Mouse (Mus musculus) brain, adult 10 weeks (tissue): Measurements from ENCODE around the gene Marveld3. TPM values are rescaled to one million over a fixed set of nuclear protein-coding genes. Genes with fewer than 3 reads are reported as not detected.

ENCODE experiments used
- polyA plus RNA-seq: library from polyadenylated mRNA; stranded (reverse); fragments of 350-450 nt; fragmentation: Illumina TruSeq; extraction: RNeasy Lipid Tissue Mini Kit (QIAGEN cat#74804); gene quantifications from one replicate; pipeline ENCODE4 v1.2.3, GENCODE M21; 2015; ENCODE audit warnings: low read depth, low replicate concordance

The Marveld3 gene
- polyA plus RNA-seq = 0.55 TPM

DNA sequence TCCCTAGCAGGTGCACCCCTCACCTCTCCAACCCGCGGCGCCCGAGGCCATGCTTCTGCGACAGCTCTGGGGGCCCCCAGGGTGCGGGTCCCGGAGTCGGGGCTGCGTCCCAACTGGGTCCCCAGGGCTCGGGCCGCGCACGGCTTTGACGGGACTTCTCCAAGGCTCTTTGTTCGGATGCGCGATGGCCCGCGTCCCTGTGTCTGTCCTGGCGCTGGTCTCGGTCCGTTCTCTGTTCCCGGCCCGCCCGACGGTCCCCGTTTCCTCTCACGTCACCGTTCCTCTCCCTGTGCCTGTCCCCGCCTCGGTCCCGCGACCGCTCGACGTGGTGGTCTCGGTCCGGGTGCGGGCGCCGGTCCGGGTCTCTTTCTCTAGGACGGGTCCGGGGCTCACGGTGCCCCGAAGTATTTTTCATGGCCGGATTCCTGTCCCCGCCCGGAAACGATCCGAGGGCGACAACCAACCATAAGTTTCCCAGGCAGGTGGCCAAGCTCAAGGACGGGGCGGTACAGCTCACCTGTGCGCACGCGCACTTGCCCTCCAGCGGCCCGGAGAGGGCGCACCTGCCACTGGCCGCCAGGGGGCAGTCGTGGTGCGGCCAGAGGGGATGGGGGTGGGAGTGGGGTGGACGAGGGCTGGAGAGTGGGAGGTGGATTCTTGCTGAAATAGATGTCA is at the start of gene Marveld3:
TSS of gene Marveld3 (minus strand) at position 511 of the 675 bp plus-strand sequence.

GRCm38 (mm10) chr8:109990224-109990623 is 28.2 kb upstream of the Marveld3 start, which contains the start of gene Tat:
Gene Tat (plus strand): TSS chr8:109990437.

Other genes starting within 250 kb of the Marveld3 start
- gene Atxn1l, start 224.5 kb downstream of the Marveld3 start, polyA plus RNA-seq = 15.6 TPM
- gene Ap1g1, start 183.6 kb downstream of the Marveld3 start, polyA plus RNA-seq = 72.2 TPM
- 18.4 TPM for gene Phlpp2, start 93.7 kb downstream of the Marveld3 start, polyA plus RNA-seq
- gene Tat, start 28.2 kb upstream of the Marveld3 start, polyA plus RNA-seq = 0.30 TPM
- gene Chst4, start 77.5 kb upstream of the Marveld3 start, polyA plus RNA-seq = not detected
- gene Zfp612, start 117.5 kb upstream of the Marveld3 start, polyA plus RNA-seq = 28.6 TPM
- not detected for gene Gm21964, start 139.0 kb upstream of the Marveld3 start, polyA plus RNA-seq
- not detected for gene Gm17720, start 140.6 kb upstream of the Marveld3 start, polyA plus RNA-seq
- 74.2 TPM for gene Calb2, start 206.0 kb upstream of the Marveld3 start, polyA plus RNA-seq